Mouse (Mus musculus): ENCODE data around the gene Mical1. TPM values are rescaled to one million over a fixed set of nuclear protein-coding genes. Genes with fewer than 3 reads are reported as not detected.

Gene Mical1
- total RNA-seq, 2 experiments from 2014 or later = 14.5 to 15.8 TPM

DNA sequence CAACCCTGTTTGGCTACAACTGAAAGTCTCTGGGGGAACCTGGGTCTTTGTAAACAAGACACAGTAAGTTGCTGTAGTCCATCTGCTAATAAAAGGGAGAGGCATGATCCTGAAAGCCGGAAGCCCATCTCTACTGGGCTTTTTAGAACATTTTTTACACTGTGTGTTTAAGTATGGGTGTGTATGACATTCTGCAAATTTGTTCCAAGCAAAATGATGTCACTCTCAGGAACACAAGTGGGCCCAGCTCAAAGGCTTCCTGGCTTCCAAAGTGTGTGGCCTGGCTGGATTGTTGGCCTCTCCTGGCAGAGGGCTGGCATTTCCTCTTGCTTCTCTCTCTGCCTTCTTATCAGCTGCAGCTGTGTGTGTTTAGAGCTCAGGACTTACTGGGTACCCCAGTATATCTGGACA lies 1.1 kb upstream of the Mical1 start:
- intact Hi-C loops (cut with DNase I) = no loop called here
- peak; percentile 36 to 62 for DNase-seq

DNA sequence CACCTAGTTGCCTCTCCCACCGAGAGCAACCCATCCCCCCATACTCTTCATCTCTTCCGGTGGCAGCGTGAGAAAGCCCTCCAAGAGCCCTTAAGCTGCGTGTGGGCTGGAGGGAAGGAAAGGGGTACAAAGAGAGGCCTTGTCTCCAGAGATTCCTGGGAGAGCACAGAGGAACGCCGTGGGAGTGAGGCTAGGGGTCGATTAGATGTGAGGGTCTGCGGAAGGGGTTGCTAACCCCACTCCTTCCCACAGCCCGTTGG lies 834 bp downstream of the Mical1 start:
- no peak for DNase-seq
- intact Hi-C loops (cut with DNase I) = loop anchor here (2.0 kb wide), 1 partner anchor 26 kb away; no protein-coding TSS in a partner anchor

DNA sequence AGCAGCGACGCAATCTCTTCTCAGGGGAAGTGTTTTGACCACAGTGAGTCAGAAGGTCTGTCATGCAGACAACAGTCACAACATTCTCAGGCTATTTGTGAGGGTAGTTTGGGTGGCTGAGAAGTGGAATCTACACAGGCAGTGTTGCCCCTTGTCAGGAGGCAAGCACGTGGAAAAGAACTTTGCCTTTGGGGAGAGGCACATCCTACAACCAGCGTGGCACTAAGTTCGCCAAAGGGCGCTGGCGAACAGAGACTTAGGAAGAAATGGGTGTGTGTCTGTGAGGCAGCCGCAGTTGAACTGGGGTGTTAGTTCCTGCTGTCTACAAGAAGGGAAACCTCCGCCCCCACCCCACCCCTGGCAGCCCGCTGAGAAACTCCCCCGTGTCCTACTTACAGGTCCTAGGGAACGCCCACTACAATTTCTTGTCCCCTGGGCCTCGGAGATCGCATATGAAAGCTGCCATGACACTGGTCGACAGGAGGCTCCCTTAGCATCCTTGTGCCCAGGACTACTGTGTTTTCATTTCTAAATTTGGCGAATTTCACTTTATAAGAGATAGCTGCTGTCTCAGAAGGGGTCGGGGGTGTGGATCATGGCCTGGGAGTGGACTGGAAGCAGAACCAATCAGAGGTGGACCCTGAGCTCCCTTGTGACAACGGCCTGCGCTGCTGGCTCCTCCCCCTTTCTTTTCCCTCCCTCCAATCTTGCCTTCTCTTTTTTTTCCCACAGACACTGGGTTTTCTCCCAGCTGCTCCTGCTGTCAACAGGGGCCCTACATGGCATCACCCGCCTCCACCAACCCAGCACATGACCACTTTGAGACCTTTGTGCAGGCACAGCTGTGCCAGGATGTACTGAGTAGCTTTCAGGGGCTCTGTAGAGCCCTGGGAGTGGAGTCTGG lies 1.4 kb downstream of the Mical1 start:
- intact Hi-C loops (cut with DNase I) = loop anchor here (2.0 kb wide), 1 partner anchor 25 kb away; no protein-coding TSS in a partner anchor

DNA sequence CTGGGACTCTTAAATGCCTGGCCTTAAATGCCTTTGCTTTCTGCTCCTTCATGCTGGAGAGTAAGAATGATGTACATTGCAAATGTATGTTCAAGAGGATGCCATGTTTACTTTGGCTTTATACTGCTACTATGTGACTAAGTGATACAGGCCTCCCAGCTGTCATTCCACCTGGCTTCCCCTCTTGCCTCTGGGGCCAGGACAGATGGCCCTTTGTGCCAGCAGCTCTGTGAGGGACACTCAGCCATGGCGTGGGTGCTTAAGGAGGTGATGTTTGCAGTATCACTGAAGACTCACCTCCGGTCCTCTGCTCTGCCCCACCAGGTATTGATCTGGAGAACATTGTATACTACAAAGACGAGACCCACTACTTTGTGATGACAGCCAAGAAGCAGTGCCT lies 3.8 kb downstream of the Mical1 start:
- intact Hi-C loops (cut with DNase I) = no loop called here
- DNase-seq = no peak

More for the DNA sequence above, 1.4 kb downstream of the Mical1 start:
- peak; percentile 61 to 74 for DNase-seq

DNA sequence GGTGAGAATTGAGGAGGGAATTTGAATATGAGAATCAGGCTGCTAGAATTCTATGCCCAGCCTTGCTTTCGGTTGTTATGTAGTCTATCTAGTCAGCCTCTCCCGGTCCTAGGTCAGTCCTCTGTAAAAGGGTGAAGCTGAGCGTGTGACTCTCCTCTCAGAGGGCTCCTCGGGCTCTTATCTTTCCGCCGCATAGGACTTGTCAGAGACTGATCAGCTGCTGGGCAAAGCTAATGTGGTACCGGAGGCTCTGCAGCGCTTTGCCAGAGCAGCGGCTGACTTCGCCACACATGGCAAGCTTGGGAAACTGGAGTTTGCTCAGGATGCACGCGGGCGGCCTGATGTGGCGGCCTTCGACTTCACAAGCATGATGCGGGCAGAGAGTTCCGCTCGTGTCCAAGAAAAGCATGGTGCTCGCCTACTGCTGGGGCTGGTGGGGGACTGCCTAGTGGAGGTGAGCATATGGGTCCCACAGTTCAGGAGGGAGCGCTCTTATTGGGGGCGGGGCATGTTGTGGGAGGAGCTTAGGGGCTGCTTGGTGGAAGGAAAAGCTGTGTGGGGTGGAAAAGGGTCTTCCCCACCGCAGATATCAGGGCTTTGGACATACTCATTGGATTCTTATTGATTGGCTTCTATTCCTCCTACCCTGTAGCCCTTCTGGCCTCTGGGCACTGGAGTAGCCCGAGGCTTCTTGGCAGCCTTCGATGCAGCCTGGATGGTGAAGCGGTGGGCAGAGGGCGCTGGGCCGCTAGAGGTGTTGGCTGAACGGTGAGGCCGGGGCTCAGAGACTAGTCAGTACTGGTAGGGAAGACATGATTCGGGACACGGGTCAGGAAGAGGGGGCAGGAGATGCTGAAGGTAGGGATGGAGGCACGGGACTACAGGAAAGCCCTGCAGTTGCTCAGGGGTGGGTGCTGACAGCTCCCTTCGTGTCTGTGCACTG lies 5.1 kb downstream of the Mical1 start:
- intact Hi-C loops (cut with DNase I) = no loop called here

DNA sequence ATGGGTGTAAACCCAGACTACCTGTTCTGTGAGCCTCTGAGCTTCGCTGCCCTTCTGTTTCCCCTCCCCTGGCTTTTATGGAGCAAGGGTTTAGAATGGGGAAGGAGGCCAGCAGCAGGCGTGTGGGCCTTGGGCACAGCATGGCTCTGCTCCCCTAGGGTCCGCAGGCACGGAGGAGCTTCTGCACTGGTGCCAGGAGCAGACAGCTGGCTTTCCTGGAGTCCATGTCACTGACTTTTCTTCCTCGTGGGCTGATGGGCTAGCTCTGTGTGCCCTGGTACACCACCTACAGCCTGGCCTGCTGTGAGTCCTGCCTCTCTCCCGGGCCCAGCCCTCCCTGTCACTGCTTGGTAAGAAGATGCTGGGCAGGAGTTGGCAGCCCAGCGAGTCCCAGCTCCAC lies 6.3 kb downstream of the Mical1 start:
- no peak for DNase-seq
- intact Hi-C loops (cut with DNase I) = no loop called here

More for the DNA sequence above, 5.1 kb downstream of the Mical1 start:
- DNase-seq = no peak

DNA sequence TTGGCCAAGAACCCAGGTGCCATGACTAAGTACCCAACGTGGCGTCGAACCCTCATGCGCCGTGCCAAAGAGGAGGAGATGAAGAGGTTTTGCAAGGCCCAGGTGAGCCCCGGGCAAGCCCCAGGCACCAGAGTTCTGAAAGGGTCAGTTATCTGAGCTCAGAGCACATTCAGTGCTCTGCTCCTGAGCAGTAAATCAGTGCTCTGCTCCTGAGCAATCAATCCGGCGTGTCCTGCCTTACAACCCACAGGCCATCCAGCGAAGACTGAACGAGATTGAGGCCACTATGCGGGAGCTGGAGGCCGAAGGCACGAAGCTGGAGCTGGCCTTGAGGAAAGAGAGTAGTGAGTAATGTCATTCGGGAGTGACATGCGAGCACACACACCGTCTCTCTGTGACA lies 9.7 kb downstream of the Mical1 start:
- DNase-seq = no peak
- intact Hi-C loops (cut with DNase I) = no loop called here

DNA sequence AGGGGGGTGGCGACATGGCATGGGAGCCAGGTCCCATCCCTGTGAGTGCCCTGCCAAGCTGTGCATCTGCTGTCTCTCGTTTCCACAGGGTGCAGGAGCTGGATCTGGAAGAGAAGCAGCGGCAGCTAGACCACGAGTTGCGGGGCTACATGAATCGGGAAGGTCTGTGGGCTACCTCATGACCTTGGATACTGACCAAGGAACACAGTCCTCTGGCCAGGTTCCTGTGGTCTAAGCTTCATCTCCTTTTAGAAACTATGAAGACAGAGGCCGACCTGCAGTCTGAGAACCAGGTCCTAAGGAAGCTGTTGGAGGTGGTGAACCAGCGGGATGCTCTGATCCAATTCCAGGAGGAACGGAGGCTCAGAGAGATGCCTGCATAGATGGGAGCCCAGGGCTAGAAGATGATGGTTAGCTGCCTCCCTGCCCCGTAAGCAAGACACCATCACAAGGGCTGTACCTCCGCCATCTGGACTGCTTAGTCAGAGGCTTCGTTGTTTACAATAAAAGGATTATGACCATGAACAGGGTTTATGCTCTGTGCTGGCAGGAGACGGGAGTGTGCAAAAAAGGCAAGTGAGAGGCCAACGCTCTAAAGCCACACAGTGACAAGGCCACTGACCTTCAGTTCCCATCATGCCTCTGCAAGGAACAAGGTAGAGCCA lies 10.5 kb downstream of the Mical1 start:
- intact Hi-C loops (cut with DNase I) = no loop called here
- no peak for DNase-seq

DNA sequence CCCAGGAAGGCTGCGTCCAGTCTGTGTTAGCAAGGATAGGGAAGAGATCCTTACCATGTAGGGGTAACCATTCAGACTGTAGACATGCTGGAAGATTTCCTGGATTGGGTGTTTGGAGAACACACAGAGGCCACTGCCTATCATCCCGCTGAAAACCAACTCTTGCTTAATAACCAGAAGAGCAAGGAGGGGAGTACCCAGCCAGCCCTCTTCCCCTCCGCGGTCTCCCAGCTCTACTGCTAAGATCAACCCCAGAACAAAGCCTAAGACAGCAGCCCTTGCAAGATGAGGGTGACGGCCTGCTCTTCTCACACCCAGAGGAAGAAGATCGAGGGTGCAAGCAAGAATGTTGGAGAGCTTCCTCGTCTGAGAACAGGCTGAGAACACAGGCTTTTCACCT lies 12.8 kb downstream of the Mical1 start:
- no peak for DNase-seq
- intact Hi-C loops (cut with DNase I) = loop anchor here (1.0 kb wide), 1 partner anchor 13 kb away; the partner anchor contains the start of gene Mical1

DNA sequence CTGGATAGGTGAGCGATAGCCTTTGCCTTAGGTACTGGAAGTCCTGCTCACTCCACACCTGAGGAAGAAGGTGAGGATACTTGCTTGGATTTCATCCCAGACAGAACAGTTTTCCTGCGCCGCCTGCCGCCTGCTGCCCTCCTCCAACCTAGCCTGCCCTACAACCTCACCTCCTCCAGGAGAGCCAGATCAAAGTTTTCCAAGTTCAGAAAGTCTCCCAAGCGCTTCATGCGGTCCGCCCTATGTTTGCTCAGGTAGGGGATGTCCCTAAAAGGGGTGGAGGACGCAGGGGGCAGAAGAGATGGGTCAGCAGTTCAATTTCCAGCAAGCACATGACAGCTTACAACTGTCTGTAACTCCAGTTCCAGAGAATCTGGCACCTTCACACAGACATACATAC lies 13.2 kb downstream of the Mical1 start:
- intact Hi-C loops (cut with DNase I) = loop anchor here (1.0 kb wide), 1 partner anchor 13 kb away; the partner anchor contains the start of gene Mical1
- DNase-seq = peak in 1 of 2 experiments; percentile 36

DNA sequence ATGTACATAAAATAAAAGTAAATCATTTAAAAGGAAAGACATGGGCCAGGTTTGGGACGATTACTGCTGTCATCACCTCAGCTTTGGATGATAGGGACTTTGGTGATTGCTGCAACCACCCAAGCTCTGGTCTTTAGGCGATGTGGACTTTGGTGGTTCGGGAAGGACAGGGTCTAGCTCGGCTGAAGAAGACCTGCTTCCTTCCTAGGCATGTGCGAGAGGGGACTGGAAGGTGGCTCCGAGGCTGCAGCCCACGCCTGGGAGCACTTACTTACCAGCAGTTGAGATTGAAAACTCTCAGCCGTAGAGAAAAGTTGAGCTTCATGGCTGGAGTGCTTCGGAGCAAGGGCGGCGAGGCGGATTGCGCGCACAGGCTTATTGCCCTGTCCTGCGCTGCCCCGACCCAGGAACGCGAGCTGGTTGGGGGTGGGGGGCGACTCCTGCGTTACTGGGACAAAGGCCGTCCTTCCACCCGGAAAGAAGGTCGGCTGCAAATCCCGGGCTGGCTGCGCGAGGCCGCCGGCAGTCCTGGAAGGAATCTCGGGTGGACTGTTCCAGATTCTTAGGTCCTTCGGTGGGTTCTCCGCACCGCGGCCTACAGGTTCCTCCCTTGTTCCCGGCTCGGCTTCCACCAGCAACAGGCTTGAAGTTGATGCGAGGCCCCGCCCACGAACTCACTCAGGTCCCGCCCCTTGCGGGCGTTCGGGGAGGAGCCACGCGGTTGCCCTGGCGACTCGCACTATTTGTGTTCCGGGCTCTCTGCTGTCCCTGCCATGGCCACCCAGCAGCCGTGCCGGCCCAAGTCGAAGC lies 13.8 kb downstream of the Mical1 start, which contains the start of the genes Smpd2 and Ppil6:
Gene Smpd2, minus strand, starts transcription at position 662 of the 810 bp plus-strand sequence.
Gene Ppil6, plus strand, starts transcription at position 732 of the 810 bp plus-strand sequence.
- peak; percentile 97 for DNase-seq
- intact Hi-C loops (cut with DNase I) = loop anchor here (1.0 kb wide), 1 partner anchor 14 kb away; the partner anchor contains the start of gene Mical1

DNA sequence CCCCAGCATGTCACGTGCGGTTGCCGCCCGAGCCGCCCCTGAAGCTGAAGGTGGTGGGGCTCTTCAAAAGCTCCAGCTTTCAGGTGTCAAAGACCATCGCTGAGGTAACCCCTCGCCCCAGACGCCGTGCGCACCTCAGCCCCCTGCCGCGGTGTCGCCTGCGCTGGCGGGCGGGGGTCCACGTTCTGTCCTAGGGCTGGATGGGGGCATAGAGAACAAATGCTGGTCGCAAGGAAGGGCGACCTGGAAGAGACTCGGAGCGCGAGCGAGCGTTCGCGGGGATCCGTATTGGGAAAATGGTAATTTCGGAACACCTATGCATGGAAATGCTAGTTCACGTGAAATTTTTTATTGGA lies 14.4 kb downstream of the Mical1 start:
- intact Hi-C loops (cut with DNase I) = no loop called here
- DNase-seq = no peak

DNA sequence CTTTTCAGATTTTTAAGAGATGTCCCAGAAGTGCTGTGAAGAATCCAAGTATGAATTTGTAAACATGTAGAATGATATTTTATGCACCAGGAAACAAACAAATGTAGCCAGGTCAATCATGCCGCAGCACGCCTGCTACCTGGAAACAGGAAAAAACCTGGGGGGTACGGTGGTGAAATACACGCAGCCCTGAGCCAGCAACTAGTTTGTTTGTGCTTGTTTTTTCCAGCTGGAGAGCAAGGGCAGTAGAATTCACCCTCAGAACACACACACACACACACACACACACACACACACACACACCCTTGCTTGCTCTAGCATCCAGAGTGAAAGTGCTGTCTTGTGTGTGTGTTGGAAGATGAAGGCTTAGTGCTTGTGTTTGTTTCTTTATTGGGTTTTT lies 15.0 kb downstream of the Mical1 start:
- intact Hi-C loops (cut with DNase I) = no loop called here

DNA sequence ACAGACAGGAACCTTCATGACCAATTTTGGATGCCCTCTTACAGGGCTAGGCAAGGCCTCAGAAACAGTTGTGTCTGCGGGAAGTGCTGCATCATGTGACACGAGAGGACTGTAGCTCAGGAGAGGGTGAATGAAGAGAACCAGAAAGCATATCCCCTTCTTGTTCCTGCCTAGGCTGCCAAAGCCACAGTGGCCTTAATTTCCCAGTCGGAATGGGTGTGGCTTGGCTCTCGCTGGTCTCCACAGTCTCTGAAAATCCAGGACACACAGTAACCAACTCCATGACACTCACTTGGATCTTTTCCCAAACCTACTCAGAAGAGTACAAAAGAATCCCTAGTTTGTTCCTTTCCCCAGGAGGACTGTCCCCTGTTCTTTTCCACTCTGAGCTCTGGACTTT lies 24.8 kb downstream of the Mical1 start:
- intact Hi-C loops (cut with DNase I) = loop anchor here (5.0 to 10.0 kb wide), 2 partner anchors 66 to 199 kb away; partner anchors contain the start of genes Ak9 and Fig4
- DNase-seq = peak; percentile 60 to 61

More for the DNA sequence above, 15.0 kb downstream of the Mical1 start:
- DNase-seq = no peak

DNA sequence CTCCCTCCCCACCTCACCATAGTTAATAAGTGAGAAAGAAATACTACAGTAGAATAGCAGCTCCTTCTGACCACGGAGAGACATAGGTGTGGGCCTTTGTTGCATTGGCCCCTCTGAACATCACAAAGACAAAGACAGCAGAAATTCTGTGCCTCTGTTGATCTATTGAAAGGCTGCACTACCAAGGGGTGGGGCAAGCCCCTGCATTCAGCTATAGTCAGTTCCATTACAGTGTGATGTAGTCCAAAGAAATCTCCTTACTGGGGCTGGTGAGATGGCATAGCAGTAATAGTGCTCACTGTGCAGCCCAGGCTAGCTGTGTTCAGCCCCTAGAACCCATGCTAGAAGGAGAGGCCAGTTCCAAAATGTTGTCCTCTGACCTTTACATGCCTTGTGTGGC lies 28.9 kb downstream of the Mical1 start:
- intact Hi-C loops (cut with DNase I) = loop anchor here (2.0 to 10.0 kb wide), 3 partner anchors 70 to 500 kb away; partner anchors contain the start of genes Ak9 and Fig4
- DNase-seq = no peak

DNA sequence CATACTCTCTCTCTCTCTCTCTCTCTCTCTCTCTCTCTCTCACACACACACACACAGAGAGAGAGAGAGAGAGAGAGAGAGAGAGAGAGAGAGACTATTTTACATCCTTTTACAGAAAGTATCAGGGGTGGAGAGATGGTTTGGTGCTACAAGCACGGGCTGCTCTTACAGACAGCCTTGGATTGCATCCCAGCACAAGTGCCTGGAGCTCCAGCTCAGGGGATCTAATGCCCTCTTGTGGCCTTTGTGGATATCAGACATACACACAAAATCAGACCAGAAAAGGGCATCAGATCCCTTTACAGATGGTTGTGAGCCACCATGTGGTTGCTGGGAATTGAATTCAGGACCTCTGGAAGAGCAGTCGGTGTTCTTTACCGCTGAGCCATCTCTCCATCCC lies 29.3 kb downstream of the Mical1 start:
- peak; percentile 61 to 63 for DNase-seq
- intact Hi-C loops (cut with DNase I) = loop anchor here (2.0 to 10.0 kb wide), 2 partner anchors 71 to 501 kb away; no protein-coding TSS in a partner anchor

DNA sequence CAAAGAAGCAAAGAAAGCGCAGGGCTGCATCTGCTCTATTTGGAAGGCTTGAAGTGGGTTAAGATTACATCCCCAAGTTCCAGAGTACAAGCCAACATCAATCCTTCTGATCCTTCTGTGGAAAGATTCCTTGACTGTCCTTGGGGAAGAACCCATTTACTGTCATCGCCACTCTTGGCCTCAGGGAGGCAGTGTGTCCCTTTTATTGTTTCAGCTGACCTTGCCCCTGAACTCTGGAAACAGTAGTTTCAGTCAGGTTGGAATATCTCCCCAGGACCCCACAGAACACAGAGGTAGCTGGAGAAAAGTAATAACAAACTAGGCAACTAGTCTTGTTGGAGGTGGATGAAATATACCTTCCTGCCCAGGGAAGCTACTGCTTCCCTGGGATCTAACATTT lies 33.0 kb downstream of the Mical1 start:
- intact Hi-C loops (cut with DNase I) = loop anchor here (10.0 kb wide), 1 partner anchor 74 kb away; no protein-coding TSS in a partner anchor
- peak in 1 of 2 experiments; percentile 31 for DNase-seq

DNA sequence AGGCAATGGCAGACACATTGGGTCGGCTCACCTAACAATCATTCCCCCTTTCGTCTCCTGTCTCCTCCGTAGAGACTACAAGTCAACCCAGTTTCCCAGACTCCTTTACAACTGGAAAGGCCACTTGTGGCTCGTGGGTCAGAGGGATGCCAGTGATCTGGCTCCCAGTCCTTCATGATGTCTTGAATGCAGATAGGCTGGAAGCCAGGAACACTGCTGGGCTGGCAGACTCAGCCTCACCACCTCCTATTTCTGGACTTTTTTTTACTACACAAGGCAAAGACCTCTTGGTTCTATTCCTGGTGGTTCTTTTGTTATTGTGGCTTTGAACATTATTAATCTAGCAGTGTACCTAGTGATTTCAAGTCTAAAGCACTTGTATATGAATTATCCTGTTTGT lies 38.2 kb downstream of the Mical1 start:
- intact Hi-C loops (cut with DNase I) = no loop called here
- DNase-seq = no peak

DNA sequence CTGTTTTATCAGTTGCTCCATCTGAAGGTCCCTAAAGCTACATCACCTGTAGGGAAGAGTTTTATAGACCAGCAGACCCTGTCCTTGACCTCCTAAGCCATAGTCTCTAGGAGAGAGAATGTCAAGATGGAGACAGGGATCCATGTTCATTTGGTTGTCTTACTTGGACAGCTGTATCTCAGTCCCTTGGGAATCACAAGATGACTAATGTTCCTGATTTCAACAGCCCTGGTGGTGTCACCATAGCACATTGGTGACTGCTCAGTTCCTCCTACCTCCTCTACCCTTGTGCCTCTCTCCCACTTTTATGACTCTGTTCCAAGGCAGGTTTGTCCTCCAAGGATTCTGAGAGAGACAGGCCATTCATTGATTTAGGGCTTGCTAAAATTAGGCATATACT lies 38.8 kb downstream of the Mical1 start:
- DNase-seq = no peak
- intact Hi-C loops (cut with DNase I) = no loop called here

Data from heart, postnatal 36 days (tissue).